Mouse (Mus musculus) frontal cortex, adult 2 months (tissue): ENCODE data around the gene Olfr1392. TPM values are rescaled to one million over a fixed set of nuclear protein-coding genes. Genes with fewer than 3 reads are reported as not detected.

ENCODE experiments used
- DNase-seq, 2 experiments: peaks; one replicate each; pipeline ENCODE4 v3.0.0; 2022; ENCODE audit warnings: low spot score in 1 of 2; ENCODE audit errors: extremely low spot score in 1 of 2
- polyA plus RNA-seq: library from polyadenylated mRNA; depleted of rRNA; stranded (reverse); fragments of >200 nt; gene quantifications from 2 replicates; pipeline ENCODE4 v1.2.3, GENCODE M21; 2012

The Olfr1392 gene
- polyA plus RNA-seq, 1 experiment: 0.18 TPM

DNA sequence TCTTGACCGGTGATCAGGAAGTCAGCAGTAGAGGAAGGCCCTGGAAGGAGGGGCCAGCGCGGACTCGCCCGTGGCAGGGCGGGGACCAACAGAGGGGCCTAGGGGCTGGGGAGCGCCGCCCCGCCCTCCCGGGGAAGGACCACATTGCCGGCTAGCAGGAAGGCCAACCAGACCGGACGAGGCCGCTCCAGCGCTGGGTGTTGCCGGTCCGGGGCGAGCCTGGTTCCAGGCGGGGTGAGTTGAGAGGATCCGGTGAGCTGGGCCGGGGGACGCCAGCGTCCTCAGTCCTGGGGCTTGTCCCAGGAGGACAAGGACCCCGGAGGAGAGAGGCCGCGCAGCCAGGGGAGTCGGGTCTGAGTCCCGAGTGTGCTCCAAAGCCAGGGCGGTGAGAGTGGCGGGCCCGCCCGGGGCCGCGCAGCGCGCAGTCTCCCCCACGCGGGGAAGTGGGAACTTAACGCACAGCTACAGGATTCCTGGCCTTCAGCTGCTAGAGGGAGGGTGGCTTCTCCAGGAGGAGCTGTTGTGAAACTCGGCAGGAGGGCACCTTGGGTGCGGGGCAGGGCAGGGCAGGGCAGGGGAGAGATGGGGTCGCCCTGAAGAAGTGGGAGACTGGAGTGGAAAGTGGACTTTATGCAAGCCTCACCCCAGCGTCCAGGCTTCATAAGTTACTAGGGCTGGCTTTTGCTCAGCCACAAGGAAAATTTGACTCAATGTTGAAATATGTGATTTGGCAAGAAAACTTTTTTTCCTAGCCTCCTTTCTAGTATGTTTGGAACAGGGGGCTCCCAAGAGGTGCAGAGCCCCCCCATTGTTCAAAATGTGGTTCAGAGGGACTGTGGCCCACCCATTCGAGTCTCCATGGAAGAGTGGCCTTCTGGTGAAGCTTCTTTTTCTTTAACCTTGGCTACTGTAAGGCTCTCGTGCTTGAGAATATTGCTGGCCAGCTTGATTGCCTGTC lies 34.4 kb upstream of the Olfr1392 start:
- peak in 1 of 2 experiments; percentile 70 for DNase-seq

GRCm38 (mm10) chr11:49251380-49251761 lies 33.7 kb upstream of the Olfr1392 start:
- DNase-seq: no peak

GRCm38 (mm10) chr11:49252048-49252447 lies 33.0 kb upstream of the Olfr1392 start:
- no peak for DNase-seq

- no peak for DNase-seq
Observed at GRCm38 (mm10) chr11:49253035-49253434, 32.0 kb upstream of the Olfr1392 start.

DNA sequence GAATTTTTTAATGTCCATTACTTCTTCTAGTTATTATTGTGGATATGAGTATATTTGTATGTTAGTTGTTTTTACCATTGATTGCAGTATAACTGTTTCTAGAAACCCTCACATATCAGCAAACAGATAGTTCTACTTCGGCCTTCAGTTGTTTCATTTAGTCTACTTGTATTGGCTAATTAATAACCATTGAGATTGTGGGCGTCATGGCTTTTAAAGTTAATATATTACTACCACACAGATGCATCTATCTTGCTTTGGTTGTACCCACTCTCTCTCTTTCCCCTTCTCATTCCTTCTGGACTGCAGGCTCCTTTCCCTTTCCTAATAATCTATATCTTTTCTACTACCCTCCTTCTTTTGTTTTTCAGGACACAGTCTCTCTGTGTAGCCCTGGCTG lies 25.8 kb upstream of the Olfr1392 start:
- DNase-seq: no peak

DNA sequence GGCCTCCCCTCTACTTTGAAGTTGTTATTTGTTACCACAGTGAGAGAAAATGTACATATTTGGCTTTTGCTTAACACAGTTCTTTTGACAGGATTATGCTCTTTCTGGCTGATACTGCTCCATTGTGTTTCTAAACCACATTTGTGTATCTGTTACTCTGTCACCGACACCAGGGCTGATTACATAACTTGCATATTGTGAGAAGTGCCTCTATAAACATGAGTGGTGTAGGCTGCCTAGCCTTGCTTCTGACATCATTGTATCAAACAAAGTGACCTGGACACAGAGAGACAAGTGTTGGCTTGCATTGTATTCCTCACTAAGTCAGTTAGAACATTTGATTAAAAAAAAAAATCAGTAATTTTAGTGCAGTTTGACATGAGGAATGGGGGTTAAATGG lies 25.3 kb upstream of the Olfr1392 start:
- DNase-seq: no peak

GRCm38 (mm10) chr11:49260598-49261312 lies 24.3 kb upstream of the Olfr1392 start:
- DNase-seq: no peak

- no peak for DNase-seq
Observed at GRCm38 (mm10) chr11:49261313-49261855, 23.7 kb upstream of the Olfr1392 start.

DNA sequence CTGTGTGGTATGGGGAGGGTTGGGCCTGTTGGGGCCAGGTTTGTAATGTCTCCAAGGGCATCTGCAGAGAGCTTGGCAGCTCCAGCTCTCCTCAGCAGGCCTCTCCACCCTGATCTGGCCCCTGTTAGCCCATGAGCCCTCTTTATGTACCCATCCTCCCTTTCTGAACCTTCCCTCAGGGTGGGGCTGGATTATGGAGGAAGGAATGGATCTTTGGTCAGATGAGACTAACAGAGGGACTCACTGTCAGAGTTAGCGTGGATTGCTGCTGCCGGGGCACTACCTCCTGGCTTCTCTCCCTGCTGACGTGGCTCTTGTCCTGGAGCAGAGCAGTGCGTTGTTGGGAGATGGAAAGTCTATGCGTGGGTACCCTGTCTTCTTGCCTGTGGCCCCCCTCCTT lies 22.8 kb upstream of the Olfr1392 start:
- DNase-seq: no peak

GRCm38 (mm10) chr11:49263149-49263548 lies 21.9 kb upstream of the Olfr1392 start:
- no peak for DNase-seq

- no peak for DNase-seq
Observed at GRCm38 (mm10) chr11:49264081-49264480, 21.0 kb upstream of the Olfr1392 start.

DNA sequence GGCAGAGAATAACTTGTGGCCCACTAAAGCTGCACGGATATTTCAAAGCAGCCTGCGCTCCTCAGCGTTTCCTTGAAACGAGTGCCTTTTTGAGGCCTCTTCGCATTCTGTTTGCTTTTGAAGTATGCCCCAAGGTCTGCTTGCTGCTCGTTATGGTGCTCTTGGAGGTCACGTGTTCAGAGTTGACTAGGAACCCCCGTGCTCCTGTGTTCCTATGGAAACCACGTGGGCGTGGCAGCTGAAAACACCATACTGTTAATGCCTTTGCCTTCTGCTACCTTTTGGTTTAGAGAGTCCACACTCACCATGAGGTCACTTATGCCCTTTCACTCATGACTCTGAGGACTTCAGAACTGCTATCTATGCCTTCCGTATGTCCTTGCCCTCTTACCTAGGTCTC lies 20.5 kb upstream of the Olfr1392 start:
- DNase-seq: no peak

DNA sequence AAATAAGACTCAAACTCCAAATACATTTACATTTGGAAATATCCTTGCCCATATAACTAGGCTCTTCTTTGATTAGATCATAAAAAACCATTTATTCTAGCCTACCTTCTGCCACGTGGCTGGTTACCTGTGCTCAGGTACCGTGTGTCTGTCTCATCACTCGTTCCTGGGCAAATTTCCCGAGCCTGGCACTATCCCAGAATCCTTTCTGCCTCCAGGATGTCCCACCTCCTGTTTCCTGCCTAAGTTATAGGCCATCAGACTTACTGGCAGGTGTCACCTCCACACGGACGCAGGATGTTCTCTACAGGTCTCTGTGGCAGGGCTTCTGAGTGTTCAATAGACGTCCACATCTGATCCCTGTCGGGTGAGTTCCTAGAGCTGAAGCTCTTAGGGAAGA lies 20.0 kb upstream of the Olfr1392 start:
- no peak for DNase-seq

DNA sequence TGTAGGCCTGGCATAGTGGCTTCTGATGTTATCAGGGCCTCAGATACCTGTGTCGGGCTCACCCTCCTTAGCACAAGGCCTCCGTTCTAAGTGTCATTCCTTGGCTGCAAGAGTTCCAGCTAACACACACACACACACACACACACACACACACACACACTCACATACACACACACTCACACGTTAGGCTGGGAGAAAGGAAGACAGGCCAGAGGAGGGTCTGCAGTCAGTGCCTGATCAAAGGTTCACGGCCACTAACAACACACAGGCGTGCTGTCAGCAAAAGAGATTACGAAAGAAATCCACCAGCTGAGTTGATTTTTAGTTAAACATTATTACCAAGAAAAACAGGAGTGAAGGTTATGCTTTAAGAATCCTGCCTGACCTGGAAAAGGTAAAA lies 18.4 kb upstream of the Olfr1392 start:
- DNase-seq: no peak

- no peak for DNase-seq
Observed at GRCm38 (mm10) chr11:49267316-49267715, 17.8 kb upstream of the Olfr1392 start.

DNA sequence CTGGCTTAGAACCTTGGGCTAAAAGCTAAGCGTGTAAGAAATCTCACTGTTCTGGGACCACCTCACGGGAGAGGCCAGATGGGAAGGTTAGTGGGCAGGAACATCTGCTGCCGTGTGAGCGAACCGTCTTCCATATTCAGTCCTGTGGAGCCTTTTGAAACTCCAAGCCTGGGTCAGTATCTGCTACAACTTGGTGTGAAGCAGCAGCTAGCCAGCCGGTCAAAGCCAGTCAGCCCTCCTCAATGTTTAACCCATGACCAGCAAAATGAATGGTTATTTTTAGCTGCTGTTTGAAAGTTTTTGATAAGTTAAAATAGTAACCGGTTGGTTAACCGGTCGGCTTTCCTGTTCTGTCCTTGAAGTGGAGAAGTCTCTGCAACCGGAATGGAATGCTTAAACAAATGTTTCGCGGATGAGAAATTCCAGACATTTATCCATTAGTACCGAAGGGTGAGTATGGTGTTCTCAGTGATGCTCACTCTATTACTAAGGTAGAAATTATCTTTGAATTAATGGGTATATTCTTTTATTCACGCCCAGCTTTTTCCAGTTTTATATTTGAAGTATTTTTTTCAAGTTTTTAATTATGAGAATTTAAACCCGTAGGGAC lies 17.0 kb upstream of the Olfr1392 start:
- no peak for DNase-seq

DNA sequence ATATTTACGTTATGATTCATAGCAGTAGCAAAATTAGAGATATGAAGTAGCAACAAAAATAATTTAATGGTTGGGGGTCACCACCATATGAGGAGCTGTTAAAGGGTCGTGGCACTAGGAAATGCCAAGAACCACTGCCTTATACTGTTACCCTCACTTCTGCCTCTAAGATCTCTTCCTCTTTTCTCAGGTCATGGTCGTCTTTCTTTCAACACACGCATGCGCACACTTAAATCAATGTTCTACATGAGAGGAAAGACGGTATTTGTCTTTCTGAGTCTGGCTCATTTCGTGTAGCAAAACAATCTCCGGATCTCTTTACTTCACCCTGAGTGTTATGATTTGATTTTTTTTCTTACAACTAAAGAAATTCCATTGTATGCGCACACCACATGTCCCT lies 15.3 kb upstream of the Olfr1392 start:
- no peak for DNase-seq

DNA sequence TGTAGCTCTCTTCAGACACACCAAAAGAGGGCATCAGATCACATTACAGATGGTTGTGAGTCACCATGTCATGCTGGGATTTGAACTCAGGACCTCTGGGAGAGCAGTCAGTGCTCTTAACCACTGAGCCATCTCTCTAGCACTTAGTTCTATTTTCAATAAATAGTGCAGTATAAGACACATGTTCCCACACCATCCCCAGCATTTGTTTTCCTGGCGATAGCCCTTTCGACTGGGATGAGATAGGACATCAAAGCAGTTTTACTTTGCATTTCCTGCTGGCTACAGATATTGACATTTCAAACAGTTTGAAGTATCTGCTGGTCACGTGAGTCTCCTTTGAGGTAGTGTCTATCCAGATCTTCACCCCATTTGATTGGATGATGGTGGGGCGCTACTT lies 14.7 kb upstream of the Olfr1392 start:
- no peak for DNase-seq

GRCm38 (mm10) chr11:49271334-49271733 lies 13.7 kb upstream of the Olfr1392 start:
- peak in 1 of 2 experiments; percentile 76 for DNase-seq

DNA sequence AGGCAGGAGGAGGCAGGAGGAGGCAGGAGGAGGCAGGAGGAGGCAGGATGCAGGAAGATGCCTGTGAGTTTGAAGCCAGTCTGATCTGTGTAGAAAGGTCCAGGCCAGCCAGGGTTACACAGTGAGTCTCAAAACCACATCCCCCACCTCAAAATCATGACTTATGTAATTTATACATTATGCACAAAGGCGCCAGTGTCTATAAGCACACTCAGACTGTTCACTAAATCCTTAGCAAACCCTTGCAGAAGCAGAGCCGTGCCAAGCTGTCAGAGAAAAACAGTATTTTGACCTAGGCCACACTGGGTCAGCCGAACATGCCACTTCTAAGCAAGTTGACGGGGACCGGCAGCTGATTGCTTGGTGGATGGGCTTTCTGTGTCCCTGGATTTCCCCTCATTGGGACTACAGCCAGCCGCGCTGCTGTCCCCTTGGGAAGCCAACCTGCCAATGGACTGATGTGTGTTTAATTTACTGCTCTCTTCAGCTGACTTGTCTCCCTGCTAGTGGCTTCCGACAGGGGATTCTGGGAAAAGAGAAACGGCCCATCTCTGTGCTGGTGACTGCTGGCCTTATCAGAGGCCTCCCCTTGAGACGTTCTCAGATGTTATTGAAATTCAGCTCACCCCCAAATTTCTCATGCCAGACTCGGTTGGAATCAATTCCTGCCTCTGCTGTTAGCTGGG lies 11.1 kb upstream of the Olfr1392 start:
- DNase-seq: no peak

DNA sequence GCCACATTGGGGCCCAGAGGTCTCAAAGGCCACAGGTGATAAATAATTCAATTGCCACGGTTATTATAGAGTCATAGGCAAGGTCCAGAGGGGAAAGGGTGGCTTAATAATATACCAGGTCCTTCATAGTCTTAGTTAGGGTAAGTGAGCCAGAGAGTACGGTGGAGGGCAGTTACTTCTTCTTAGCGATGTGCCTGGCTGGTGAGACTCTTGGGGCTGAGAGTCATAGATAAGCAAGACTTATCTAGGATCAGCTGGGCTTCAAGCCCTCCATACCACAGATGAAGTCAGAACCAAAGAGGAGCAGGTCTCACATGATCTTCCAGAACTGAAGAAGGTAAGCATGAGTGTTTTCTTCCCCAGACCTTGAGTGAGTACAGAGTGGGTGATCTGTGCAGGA lies 6.9 kb upstream of the Olfr1392 start, which contains the start of gene Olfr1393:
Olfr1393 (plus strand) TSS at position 83 of the 400 bp plus-strand sequence.
- DNase-seq: no peak
